Mouse (Mus musculus): ENCODE measurements at regions not wholly inside any gene's neighbourhood (a gene's known extent, or its start where the extent isn't known, plus 50 kb on each side); places are given as distances from the start of the nearest gene placed in this dataset.

DNA sequence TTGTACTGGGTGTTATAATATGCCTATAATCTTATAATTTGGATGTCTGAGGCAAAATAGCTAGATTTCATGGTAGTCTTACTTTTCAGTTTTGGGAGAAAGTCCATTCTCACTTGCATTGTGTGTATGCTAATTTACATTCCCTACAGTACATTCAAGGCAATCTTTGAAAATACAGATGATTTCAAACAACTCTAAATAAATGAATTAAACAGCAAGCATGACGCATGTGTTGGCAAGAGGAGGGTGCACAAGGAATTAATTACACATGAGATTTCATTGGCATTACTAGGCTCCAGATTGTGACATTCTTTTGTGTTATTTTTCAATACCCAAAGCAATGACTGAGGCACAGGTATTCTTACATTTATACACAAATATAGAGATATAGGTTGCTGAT is 495.2 kb upstream of the Cypt12 start:
- no peak for DNase-seq (ENCODE audit: low spot score in 2 of 2)
- intact Hi-C loops (cut with DNase I) = no loop called here

DNA sequence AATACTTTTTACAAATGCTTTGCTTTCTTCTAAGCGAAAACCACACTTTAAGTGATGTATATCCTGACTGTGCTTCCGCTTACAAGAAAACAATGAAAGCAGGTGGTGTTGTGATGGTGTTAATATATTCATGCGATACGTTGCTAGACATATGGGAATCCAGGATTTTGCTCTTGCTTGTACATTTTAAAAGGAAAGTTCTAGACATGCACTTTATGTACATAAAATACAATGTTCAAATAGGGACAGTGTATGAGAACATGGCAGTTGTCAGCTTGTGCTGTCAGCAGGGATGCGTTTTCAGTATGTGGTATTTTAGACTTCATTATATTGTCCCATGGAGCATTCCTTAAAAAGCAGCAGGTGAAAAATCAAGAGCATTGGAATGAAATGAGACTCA is 487.7 kb upstream of the Cypt12 start:
- intact Hi-C loops (cut with DNase I) = no loop called here
- peak in 1 of 2 experiments; percentile 20 for DNase-seq (ENCODE audit: low spot score in 2 of 2)

DNA sequence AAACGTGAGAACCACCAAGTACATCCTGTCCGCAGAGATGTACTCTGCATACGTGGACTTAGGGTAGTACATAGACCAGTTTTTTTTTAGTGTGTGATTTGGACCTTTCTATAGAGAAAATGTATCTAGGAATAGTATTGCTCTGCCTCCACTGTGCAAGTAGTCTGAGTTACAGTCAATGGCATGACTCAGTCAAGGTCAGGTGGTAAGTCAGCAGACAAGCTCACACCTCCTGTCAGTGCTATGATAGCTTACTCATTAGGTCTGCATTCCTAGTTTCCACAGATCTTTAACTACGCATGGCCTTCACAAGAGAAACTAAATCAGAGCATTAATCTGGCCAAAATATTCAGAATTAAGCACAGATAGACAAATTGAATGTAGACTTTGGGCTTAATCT is 486.8 kb upstream of the Cypt12 start:
- intact Hi-C loops (cut with DNase I) = no loop called here
- DNase-seq (ENCODE audit: low spot score in 2 of 2) = no peak

DNA sequence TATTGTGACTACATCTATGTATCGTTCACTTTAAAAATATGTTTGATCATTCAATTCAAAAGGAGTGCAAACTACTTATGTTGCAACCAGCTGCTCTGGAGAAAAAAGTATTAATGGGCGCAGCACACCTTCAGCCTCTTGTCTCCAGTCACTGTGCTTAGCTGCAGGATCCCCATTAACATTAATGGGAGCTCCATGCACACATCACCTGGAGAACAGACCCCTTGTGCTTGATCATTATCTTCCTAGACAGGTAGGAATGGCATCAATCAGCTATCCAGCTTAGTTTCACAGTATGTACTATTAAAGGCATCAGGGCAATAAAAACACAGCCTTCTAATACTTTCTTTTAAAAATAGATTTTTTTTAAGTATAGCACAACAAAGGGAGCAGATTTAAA is 474.4 kb upstream of the Cypt12 start:
- intact Hi-C loops (cut with DNase I) = no loop called here
- no peak for DNase-seq (ENCODE audit: low spot score in 2 of 2)

DNA sequence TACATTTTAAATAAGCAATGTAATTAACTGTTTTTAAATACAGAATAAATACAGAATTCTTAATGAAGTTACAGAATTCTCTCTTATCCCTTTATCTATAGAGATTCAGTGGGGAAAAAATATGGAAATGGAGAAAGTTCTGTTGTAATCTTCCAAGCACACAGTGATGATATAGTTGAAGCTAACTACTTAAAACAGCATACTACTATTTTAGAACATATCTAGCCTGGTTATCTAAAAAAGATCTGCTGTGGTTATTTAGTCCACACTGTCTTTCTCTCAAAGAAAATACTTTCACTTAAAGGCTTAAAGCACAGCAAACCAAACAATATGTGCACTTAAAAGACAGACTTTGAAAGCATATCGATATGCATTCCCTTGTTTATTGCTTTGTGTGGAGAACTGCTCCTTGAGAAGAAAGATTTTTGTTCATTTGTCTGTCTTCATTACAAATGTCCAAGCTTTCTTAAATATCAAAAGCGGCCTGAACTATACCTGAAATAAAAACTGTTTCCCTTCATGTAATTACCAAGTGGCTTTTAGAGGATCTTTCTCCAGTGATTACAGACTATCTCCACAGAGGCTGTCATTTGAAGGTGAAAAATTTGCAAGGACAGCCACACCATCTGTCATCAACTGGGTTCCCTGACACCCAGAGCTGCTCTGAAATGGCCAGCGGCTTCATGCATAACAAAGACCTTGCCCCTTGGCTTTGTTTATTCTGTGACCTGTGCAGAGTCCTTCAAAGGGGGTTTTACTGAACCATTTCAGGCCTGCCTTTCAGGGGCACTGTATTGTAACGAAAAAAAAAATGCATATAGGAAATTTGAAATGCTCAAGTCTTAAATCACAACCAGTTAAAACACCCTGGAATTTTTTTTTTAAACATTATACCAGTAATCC is 458.7 kb upstream of the Cypt12 start:
- intact Hi-C loops (cut with DNase I) = no loop called here
- DNase-seq (ENCODE audit: low spot score in 2 of 2) = no peak

DNA sequence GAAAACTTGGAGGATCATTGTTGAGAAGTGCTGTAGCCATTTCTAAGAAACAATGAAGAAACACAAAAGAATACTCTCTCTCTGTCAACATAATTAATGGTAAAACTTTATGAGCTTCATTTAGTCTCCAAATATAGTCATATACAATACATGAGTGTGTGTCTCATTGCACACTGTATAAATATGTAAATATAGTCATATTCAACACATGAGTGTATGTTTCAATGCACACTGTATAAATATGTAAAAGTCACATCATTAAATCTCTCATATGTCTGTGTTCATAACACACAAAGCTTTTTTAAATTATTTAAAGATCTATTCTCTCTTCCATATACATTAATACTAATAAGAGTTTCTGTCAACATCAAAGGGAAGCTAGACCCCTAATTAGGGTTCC is 457.6 kb upstream of the Cypt12 start:
- DNase-seq (ENCODE audit: low spot score in 2 of 2) = no peak
- intact Hi-C loops (cut with DNase I) = no loop called here

DNA sequence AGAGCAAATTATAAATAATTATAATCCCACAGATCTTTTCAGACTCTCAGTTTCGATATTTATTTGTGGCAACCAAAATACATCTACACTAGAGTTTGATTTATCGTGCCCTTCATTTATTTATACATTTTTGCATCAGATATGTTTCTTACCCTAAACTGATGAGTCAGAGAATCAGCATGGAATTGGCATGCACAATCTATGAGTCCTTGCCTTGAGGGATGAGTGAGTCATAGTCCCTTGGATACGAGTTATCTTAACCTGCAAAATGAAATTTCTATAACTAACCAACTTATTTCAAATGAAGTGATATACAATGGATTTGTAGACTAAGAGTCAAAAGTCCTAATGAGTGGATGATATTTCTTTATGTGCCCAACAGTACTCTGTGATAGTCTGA is 449.9 kb upstream of the Cypt12 start:
- intact Hi-C loops (cut with DNase I) = no loop called here
- DNase-seq (ENCODE audit: low spot score in 2 of 2) = peak in 1 of 2 experiments; percentile 1

DNA sequence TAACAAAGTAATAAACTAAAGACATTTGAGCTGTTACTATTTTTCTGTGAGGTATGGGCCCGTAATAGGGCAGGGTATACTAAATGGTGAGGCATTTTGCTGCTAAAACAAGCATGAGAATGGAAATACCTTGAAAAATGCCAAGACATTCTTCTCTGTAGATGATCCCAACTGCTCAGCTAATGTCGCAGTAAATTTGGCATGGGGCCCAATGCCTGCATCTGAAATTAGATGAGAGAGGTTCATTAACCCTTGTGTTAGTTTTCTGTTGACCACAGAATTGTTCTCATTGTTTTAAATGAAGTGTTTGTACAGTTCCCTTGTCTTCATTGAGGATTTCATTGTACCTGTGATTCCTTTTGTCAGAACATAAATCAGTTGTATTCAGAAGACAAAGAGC is 446.7 kb upstream of the Cypt12 start:
- DNase-seq (ENCODE audit: low spot score in 2 of 2) = no peak
- intact Hi-C loops (cut with DNase I) = no loop called here

DNA sequence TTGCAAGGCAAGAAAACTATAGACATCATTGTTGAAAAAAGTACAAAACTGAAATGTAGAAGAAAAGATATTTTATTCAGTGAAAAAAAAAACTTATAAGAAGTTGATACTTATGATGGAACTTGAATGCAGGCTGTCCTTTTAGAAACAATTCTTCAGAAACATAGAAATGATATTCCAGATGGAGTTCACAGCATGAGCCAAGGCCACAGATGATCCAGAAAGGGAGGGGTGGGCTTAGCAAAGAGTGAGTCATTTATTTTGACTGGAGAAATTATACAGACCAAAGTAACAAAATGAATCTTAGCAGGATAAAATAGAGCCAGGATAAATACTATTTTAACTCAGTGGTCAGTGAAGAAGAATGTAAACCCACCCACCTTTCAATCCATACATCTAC is 406.9 kb upstream of the Cypt12 start:
- intact Hi-C loops (cut with DNase I) = no loop called here
- DNase-seq (ENCODE audit: low spot score in 2 of 2) = no peak

DNA sequence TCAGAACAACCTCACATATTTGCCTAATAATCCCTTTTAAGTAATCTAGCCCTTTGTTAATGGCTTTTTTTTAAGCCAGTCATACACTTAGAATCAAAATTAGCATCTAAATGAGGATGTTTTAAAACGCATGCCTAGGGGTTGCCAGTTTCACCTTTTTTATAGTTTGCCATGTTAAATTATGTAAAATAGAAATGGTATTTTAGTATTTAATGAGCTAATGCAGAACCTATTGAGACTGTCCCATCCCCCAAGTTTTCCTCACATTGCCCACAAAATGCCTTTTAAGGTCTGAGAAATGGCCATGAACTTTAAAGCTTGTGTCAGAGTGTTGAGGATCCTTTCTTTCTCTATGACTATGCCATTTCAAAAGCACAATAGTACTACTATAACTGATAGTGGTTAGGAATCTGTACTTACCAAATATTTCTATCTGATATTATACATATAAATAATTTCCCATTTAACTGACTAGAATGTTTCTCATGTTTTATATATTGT is 400.6 kb upstream of the Cypt12 start:
- intact Hi-C loops (cut with DNase I) = no loop called here
- no peak for DNase-seq (ENCODE audit: low spot score in 2 of 2)

DNA sequence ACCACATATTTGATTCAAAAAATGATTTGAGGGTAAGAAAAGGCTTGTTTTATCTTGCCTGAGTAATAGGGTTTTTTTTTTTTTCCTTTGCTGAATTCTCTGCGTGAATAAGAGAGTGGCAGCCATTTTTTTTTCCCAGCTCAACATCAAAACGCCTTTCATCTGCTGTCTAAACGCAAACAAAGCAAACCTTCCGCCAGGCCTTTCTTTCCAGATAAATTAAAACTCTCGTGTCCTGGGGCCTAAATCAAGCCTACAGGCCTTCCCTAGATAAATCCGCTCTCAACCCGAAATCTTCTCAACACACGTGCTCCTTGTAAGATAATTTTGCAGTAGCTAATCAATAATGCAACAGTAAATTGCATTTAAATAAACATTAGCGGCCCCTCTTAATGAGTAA is 365.7 kb upstream of the Cypt12 start:
- DNase-seq (ENCODE audit: low spot score in 2 of 2) = peak in 1 of 2 experiments; percentile 20
- intact Hi-C loops (cut with DNase I) = no loop called here

DNA sequence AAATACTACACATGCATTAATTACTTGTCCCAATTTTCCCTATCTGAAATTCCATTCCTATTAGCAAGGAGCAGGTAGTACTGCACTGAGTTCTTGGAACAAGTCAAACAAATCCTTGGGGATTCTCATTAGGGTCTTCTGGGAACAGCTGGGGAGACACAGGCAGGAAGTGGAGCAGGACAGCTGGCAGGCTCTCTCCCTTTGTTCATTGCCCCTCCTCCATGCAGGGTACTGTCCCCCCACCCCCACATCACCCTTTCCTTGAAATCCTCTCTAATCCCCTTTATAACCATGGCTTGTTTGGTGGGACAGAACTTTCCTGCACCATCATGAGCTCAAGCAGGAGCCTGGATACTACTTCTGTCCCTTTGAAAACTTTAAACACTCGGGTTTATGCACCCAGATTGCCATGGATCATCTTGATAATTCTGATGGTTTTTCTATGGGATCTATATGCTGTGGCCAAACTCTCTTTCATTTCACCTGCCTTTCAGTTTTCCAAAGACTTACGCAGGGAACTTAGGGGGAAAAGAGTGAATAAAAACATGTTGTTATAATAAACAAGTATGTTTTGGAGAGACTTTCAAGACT is 358.2 kb upstream of the Cypt12 start:
- intact Hi-C loops (cut with DNase I) = no loop called here
- no peak for DNase-seq (ENCODE audit: low spot score in 2 of 2)

DNA sequence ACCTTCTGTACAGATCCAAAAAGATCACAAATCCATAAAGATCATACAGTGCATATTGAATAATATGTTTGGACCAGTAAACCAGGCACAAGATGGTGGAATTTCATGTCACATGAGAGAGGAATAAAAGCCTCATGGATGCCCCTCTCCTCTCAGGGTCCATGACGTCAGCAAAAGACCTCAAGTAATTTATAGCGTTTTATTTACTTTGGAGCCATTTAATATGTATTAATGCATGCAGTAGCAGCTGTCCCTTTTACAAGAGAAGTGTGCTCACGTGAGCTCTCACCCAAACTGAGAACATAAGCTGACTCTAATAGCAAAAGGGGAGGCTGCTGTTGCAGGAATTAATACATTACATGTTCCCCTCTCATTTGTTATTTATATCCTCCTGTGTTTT is 355.7 kb upstream of the Cypt12 start:
- no peak for DNase-seq (ENCODE audit: low spot score in 2 of 2)
- intact Hi-C loops (cut with DNase I) = no loop called here

DNA sequence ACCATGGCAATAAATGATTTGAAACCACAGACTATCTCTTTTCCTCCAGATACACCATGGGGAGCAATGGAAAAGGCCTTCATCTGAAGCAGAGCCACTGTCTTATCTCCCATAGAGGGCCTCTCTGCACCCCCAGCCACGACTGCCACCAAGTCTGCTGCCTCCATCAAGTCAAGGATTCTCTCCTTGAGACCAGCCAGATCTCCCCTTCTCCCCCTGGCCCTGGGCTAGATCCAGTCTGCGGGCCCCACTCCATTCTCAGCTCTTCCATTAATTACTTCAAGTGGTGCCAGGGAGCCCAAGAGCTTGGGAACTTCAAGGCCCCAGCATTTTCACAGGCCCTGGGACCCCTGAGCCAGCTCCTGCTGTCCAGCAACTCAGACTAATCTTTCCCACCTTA is 351.8 kb upstream of the Cypt12 start:
- DNase-seq (ENCODE audit: low spot score in 2 of 2) = no peak
- intact Hi-C loops (cut with DNase I) = no loop called here

DNA sequence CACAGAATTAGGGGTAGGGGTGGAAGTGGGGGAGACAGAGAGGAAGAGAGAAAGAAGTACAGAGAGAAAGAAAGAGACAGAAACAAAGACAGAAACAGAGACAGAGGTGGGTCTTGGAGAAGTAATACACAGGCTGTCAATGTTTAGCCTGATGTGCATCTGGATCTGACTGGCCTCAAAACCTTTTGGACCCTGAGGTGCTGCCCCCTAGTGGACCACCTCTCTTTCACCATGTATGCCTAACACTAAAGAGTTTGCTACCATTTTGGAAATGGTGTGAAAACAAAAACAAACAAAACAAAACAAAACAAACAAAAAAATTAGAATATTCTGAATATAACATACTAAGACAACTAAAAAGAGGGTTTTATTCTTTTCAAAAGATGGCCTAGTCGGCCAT is 334.7 kb upstream of the Cypt12 start:
- no peak for DNase-seq (ENCODE audit: low spot score in 2 of 2)
- intact Hi-C loops (cut with DNase I) = no loop called here

DNA sequence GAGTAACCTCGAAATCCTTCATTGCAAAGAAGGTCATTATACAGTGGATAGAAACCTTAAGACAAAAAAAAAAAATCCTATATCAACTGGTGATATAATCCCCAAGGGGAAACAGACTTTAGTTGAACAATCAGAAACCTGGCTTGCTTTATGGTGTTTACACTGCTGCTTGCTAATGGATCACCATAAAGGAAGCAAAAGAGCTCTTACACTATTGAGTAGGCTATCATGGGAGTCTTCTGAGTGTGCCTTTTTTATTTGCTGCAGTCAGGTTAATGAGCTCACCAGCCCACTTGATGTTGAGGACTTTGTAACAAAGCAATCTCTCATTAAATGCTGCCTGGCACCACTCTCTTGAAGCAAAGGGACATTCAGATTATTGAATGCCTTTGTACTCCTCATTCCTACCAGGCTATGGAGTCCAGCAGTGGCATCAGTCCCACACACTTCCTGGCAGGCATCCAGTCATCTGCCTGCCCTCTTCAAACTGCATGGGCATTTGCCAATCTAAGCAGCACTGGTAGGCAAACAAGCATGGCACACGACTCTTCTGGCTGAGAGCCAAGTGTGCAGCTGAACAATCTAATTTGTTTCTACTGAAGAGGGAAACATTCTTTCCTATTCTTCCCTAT is 331.7 kb upstream of the Cypt12 start:
- peak; percentile 66 for DNase-seq (ENCODE audit: low spot score in 2 of 2)
- intact Hi-C loops (cut with DNase I) = loop anchor here (5.0 kb wide), 1 partner anchor 679 kb away; no protein-coding TSS in a partner anchor

DNA sequence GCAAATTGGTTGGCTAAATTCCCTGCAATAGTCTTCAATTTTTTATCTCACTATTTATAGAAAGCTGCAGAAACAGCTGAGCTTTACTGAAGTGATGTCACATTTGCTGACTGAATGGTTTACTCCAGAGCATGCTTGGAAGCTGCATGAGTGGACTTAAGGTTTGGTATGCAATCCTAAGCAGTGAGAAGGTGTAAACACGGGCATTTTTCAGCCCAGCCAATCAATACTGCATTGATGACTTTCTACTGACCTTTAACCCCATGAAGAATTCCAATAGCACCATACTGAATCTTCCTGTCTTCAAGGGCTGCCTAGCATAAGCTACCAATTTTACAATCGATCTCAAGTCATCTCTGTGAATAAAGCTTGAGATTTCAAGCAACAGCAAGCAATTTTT is 328.7 kb upstream of the Cypt12 start:
- intact Hi-C loops (cut with DNase I) = loop anchor here (5.0 kb wide), 1 partner anchor 682 kb away; no protein-coding TSS in a partner anchor
- DNase-seq (ENCODE audit: low spot score in 2 of 2) = peak in 1 of 2 experiments; percentile 23

DNA sequence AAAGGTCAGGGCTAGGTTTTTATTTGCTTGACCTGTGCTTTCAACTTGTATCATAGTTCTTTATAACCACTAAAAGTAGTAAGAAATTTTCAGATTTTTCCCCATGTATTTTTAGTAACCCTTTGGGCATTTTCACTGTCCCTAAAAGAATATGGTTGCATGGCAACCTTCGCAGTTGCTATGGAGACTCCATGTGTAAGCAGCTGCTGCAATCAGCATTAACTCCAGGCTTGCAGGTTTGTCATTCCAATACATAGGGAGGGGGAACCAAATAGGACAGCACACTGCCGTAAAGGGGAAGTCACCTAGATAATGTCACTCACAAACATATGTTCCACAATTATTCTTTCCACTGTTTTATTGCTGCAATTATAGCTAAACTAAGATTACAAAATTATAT is 328.3 kb upstream of the Cypt12 start:
- peak; percentile 83 to 90 for DNase-seq (ENCODE audit: low spot score in 2 of 2)
- intact Hi-C loops (cut with DNase I) = loop anchor here (5.0 kb wide), 2 partner anchors 167 to 683 kb away; no protein-coding TSS in a partner anchor

DNA sequence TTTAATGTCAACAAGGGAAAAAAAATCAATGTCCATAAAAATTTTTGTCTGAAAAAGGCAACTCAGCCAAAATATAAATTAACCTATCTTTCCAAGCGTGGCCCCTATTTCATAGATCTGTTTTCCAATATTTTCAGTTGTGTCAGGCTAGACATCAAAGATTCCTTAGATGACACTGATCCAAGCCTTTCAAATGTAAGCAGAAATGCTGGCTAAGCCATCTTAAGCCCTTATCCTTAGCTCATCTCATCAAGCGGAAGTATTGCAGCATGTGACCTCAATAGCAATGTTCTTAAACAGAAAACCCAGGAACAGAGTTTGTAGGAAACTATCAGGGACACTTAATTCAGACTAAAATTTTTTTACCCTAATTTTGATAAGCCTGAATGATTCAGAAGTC is 327.8 kb upstream of the Cypt12 start:
- intact Hi-C loops (cut with DNase I) = loop anchor here (5.0 kb wide), 1 partner anchor 167 kb away; no protein-coding TSS in a partner anchor
- peak in 1 of 2 experiments; percentile 11 for DNase-seq (ENCODE audit: low spot score in 2 of 2)

DNA sequence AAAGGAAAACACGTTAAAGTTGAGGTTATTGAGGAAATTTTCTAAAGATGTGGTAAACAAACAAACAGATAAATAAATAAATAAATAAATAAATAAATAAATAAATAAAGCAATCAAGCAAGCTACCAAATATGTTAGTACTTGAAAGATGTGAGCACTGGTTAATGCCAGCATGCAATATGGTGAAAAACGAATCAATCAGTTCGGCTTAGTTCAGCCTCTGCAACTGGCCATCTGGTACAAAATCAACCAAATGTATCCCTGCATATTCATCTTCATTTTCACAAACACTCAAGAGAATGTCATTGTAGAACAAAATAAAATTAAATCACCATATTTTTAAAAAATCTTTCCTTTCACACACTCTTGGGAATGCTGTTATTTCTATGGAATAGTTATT is 315.7 kb upstream of the Cypt12 start:
- intact Hi-C loops (cut with DNase I) = no loop called here
- no peak for DNase-seq (ENCODE audit: low spot score in 2 of 2)

Data from left cerebral cortex, postnatal 14 days (tissue).